Comparison of ENCODE assay signal across 9 mouse cellular contexts in the genomic region with DNA sequence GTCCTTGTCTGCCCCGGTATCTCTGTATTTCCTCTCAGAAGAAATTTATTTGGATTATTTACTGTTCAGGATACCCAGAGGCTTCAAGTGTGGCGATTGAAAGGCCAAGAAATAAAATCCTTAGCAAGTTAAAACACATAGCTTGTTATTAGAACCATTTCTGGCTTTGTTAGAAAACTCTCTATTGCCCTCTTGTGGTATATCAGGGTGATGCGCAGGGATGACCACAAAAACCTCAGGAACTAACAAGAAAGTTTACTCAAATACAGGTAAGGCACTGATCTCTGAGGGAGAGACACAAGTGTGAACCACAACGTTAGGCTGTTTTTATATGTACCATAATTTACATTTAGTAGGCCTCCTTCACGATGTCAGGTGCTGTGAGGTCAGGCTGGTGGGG.
DNase-seq lines count a peak whose midpoint lies in the region; ATAC-seq lines count a peak whose summit lies in the region.
"Had no signal": no experiment of that assay in that cellular context is flagged by ENCODE, and none has a peak within 500 bp of the region (broad histone marks: within the 10 kb centered on the region; RNA-seq: fewer than 3 reads in every experiment).

No protein-coding gene starts in this region.

- peaks cover 6% of the 10 kb centered on the region; the same call in 1 of the 2 replicates for H3K36me3 ChIP-seq in heart, embryonic 12.5 days
- no peaks in the 10 kb centered on the region for H3K36me3 ChIP-seq in forebrain, embryonic 15.5 days
- H3K36me3 ChIP-seq in stomach, embryonic 15.5 days = peaks cover 5% of the 10 kb centered on the region; the same call in 1 of the 2 replicates

- DNase-seq in heart, adult 11 months = peak; percentile 92
- peak; percentile 50 for DNase-seq in c-Kit-positive CD71-negative TER-119-negative erythroid progenitor cells, embryonic 14.5 days (ENCODE audit: low read depth)
- peak; percentile 66 for DNase-seq in kidney, postnatal 10 days
- DNase-seq in lung, postnatal 10 days = peak; percentile 80

- H3K9ac ChIP-seq in heart, embryonic 12.5 days = no peak overlapping the region
- no peak overlapping the region for H3K9ac ChIP-seq in forebrain, embryonic 15.5 days (replicated peaks)
- H3K9ac ChIP-seq in stomach, embryonic 15.5 days = no peak overlapping the region
- H3K9ac ChIP-seq: limb, embryonic 15.5 days had no signal

- 11% methylated on average over 5 of the region's 5 CpGs for WGBS in heart, embryonic 12.5 days
- WGBS in forebrain, embryonic 15.5 days = 9% methylated on average over 5 of the region's 5 CpGs
- WGBS in stomach, embryonic 15.5 days = 6% methylated on average over 5 of the region's 5 CpGs

- no peak overlapping the region for H3K4me3 ChIP-seq in heart, embryonic 12.5 days
- no peak overlapping the region for H3K4me3 ChIP-seq in forebrain, embryonic 15.5 days
- H3K4me3 ChIP-seq in stomach, embryonic 15.5 days (replicated peaks) = no peak overlapping the region
- H3K4me3 ChIP-seq: limb, embryonic 15.5 days had no signal

- no peaks in the 10 kb centered on the region for H3K27me3 ChIP-seq in heart, embryonic 12.5 days (replicated peaks)
- no peaks in the 10 kb centered on the region for H3K27me3 ChIP-seq in forebrain, embryonic 15.5 days
- no peaks in the 10 kb centered on the region for H3K27me3 ChIP-seq in stomach, embryonic 15.5 days (replicated peaks)
- H3K27me3 ChIP-seq: limb, embryonic 15.5 days had no signal

- no peak for ATAC-seq in heart, embryonic 12.5 days (ENCODE audit: insufficient number of reproducible peaks, low FRiP score)
- ATAC-seq in CD4-positive, CD25-positive, alpha-beta regulatory T cell, adult 4 months = peak; percentile 85
- 0 out of 2 replicates have a peak, but pooled peaks have one; percentile 31 for ATAC-seq in forebrain, embryonic 15.5 days (replicated peaks)
- ATAC-seq in stomach, embryonic 15.5 days (ENCODE audit: insufficient read depth, low FRiP score, low read depth) = no peak; the same call in 1 of the 2 replicates

- no peak overlapping the region for H3K4me2 ChIP-seq in heart, embryonic 12.5 days
- no peak overlapping the region for H3K4me2 ChIP-seq in forebrain, embryonic 15.5 days (replicated peaks)
- H3K4me2 ChIP-seq in stomach, embryonic 15.5 days = no peak overlapping the region
- H3K4me2 ChIP-seq: limb, embryonic 15.5 days had no signal

- H3K9me3 ChIP-seq in heart, embryonic 12.5 days (replicated peaks) = no peaks in the 10 kb centered on the region
- H3K9me3 ChIP-seq in forebrain, embryonic 15.5 days = no peaks in the 10 kb centered on the region
- no peaks in the 10 kb centered on the region for H3K9me3 ChIP-seq in stomach, embryonic 15.5 days
- H3K9me3 ChIP-seq: limb, embryonic 15.5 days had no signal

- H3K27ac ChIP-seq in heart, embryonic 12.5 days (ENCODE audit: poor library complexity, severe bottlenecking) = no peak overlapping the region
- no peak overlapping the region for H3K27ac ChIP-seq in forebrain, embryonic 15.5 days (replicated peaks)
- H3K27ac ChIP-seq in stomach, embryonic 15.5 days = peak overlapping the region; percentile 49; the same call in 1 of the 2 replicates
- H3K27ac ChIP-seq: limb, embryonic 15.5 days had no signal

- peaks cover 15% of the 10 kb centered on the region for H3K4me1 ChIP-seq in heart, embryonic 12.5 days (replicated peaks)
- H3K4me1 ChIP-seq in forebrain, embryonic 15.5 days = peaks cover 10% of the 10 kb centered on the region
- peaks cover 10% of the 10 kb centered on the region; the same call in 1 of the 2 replicates for H3K4me1 ChIP-seq in stomach, embryonic 15.5 days

Comparison
In these comparisons a context has a peak if more than half of its experiments do, and no peak if none do; other contexts are left out.
1. ATAC-seq: peak in CD4-positive, CD25-positive, alpha-beta regulatory T cell, adult 4 months (single experiment) and forebrain, embryonic 15.5 days (single experiment); none in heart, embryonic 12.5 days (single experiment) and stomach, embryonic 15.5 days (single experiment).
2. Peak in every context shown above with its lines, with median percentiles within 50 percentile points of each other: DNase-seq.